ENCODE assay signal across 10 mouse cellular contexts in the genomic region with DNA sequence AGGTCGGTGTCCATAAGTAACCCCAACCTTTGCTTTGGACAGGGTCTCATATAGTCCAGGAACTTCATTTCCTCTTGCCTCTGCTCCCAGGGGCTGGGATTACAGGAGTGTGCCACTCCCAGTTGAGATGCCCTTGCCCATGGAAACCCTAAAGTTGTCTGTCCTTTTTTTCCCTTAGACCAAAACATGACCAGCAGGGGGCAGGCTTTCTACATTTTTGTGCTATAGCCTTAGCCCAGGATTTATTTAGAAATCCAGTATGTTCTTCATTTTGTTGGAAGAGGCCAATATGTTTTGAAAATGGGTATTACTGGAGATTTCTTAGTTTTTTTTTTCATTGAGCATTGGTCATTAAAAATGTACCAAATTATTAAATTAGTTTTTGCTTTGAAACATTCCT. TPM values are rescaled to one million over a fixed set of nuclear protein-coding genes. Genes with fewer than 3 reads are reported as not detected.
DNase-seq lines count a peak whose midpoint lies in the region; ATAC-seq lines count a peak whose summit lies in the region.
"Had no signal": no experiment of that assay in that cellular context is flagged by ENCODE, and none has a peak within 500 bp of the region (broad histone marks: within the 10 kb centered on the region; RNA-seq: fewer than 3 reads in every experiment).

No protein-coding gene starts in this region.

- peak; percentile 5 for DNase-seq in cerebellum, adult 9-10 months
- no peak for DNase-seq in cerebellum, adult 11 months
- peak; percentile 81 for DNase-seq in testis, postnatal 10 days (ENCODE audit: low spot score)
- DNase-seq in testis, postnatal 14 days (ENCODE audit: low spot score) = no peak
- peak; percentile 88 for DNase-seq in embryonic facial prominence, embryonic 11.5 days (ENCODE audit: low spot score)
- DNase-seq in layer of hippocampus, adult 9-10 months (ENCODE audit: low spot score) = peak; percentile 29
- peak; percentile 72 for DNase-seq in mesoderm, embryonic 11.5 days (ENCODE audit: low read depth, low spot score)
- peak; percentile 68 for DNase-seq in urinary bladder, postnatal 14 days (ENCODE audit: low spot score)

- no peak overlapping the region for H3K4me2 ChIP-seq in embryonic facial prominence, embryonic 11.5 days (ENCODE audit: low read depth, low read length)
- H3K4me2 ChIP-seq: limb, embryonic 12.5 days had no signal

- H3K27me3 ChIP-seq in embryonic facial prominence, embryonic 11.5 days (ENCODE audit: control insufficient read depth, insufficient read depth, low read length) = no peaks in the 10 kb centered on the region
- H3K27me3 ChIP-seq: limb, embryonic 12.5 days had no signal

- H3K9me3 ChIP-seq in embryonic facial prominence, embryonic 11.5 days (replicated peaks; ENCODE audit: control insufficient read depth, low read length) = no peaks in the 10 kb centered on the region
- H3K9me3 ChIP-seq: limb, embryonic 12.5 days had no signal

- no peak overlapping the region for H3K4me3 ChIP-seq in embryonic facial prominence, embryonic 11.5 days (ENCODE audit: low read depth, low read length)
- H3K4me3 ChIP-seq: limb, embryonic 12.5 days had no signal

- no peaks in the 10 kb centered on the region for H3K36me3 ChIP-seq in embryonic facial prominence, embryonic 11.5 days (replicated peaks; ENCODE audit: control insufficient read depth, insufficient read depth, low read depth, low read length)
- H3K36me3 ChIP-seq: limb, embryonic 12.5 days had no signal

- no peak overlapping the region for H3K27ac ChIP-seq in embryonic facial prominence, embryonic 11.5 days (replicated peaks; ENCODE audit: low read depth, low read length)
- H3K27ac ChIP-seq: limb, embryonic 12.5 days had no signal

- no peak for ATAC-seq in embryonic facial prominence, embryonic 11.5 days (replicated peaks; ENCODE audit: insufficient number of reproducible peaks, low FRiP score, low TSS enrichment, low read depth)

- WGBS in embryonic facial prominence, embryonic 11.5 days = 70% methylated on average over 1 of the region's 1 CpGs

- no peak overlapping the region for H3K9ac ChIP-seq in embryonic facial prominence, embryonic 11.5 days (replicated peaks; ENCODE audit: low read length)
- H3K9ac ChIP-seq: limb, embryonic 12.5 days had no signal

- no peaks in the 10 kb centered on the region for H3K4me1 ChIP-seq in embryonic facial prominence, embryonic 11.5 days (ENCODE audit: control insufficient read depth, insufficient read depth, low read length)
- H3K4me1 ChIP-seq: limb, embryonic 12.5 days had no signal

RNA-seq across cellular contexts. Expression of a gene that starts 58.6 kb away (rescaled TPM):
- not detected in 2 replicates for polyA plus RNA-seq in embryonic facial prominence, embryonic 11.5 days (2014; fragmentation: Nextera tagmentation; extraction: Ambion mirVana)
- polyA plus RNA-seq: limb, embryonic 12.5 days; stomach, embryonic 16.5 days had no signal

Comparison
In these comparisons a context has a peak if more than half of its experiments do, and no peak if none do; other contexts are left out.
1. DNase-seq: peak in cerebellum, adult 9-10 months (single experiment), testis, postnatal 10 days (single experiment), embryonic facial prominence, embryonic 11.5 days (single experiment), layer of hippocampus, adult 9-10 months (single experiment), mesoderm, embryonic 11.5 days (single experiment) and urinary bladder, postnatal 14 days (single experiment); none in cerebellum, adult 11 months (single experiment) and testis, postnatal 14 days (single experiment).